Mouse (Mus musculus): ENCODE measurements around the gene Txlng.

- no peak for TF ChIP-seq USF1 (IDR thresholded peaks at IDR 0.05; ENCODE audit: low read depth)
- TF ChIP-seq MYOG (IDR thresholded peaks at IDR 0.05; ENCODE audit: control insufficient read depth in 1 of 3, insufficient read depth in 1 of 3, insufficient read length in 2 of 3, low read depth in 2 of 3): no peak
- TF ChIP-seq POLR2A (IDR thresholded peaks at IDR 0.05; ENCODE audit: insufficient read length, low read depth): no peak
Measured at GRCm38 (mm10) chrX:162832101-162832500, 2.8 kb upstream of the Txlng start.
